Mouse (Mus musculus): Measurements from ENCODE around the gene Psap. TPM values are rescaled to one million over a fixed set of nuclear protein-coding genes. Genes with fewer than 3 reads are reported as not detected.
A peak's percentile ranks its signal among the peaks of the same experiment; 100 is the strongest.

The Psap gene
- polyA plus RNA-seq, 1 experiment from 2014 or later: 75.2 TPM

DNA sequence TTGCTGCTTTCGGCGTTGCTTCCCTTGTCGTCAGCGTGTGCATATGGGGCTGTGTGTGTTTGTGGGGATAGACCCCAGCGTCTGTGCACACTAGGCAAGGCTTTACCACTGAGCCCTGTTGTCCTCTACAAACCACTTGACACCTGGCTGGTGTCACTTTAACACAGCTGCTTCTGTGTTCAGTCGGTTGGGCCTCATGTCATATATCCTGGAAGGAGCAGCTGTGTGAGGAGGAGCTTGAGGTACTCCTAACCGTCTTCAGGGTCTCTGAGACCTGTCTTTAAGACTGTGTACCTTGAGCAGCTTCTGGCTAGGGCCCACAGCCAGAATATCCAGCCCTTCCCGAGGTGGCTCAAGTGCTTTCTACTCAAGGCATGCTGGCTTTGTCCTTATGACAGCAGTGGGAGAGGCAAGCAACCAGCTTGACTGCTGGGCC is 7.3 kb downstream of the Psap start:
- no peak for DNase-seq (ENCODE audit: low spot score)
- H3K9me3 ChIP-seq: no peaks in the 10 kb centered on the region
- no peak overlapping the region for H3K4me3 ChIP-seq
- peak overlapping the region; percentile 75 for H3K27ac ChIP-seq
- H3K27me3 ChIP-seq (ENCODE audit: insufficient read depth, poor library complexity, severe bottlenecking): no peaks in the 10 kb centered on the region
- peaks cover 4% of the 10 kb centered on the region; the same call in 1 of the 2 replicates for H3K36me3 ChIP-seq
- whole genome bisulfite sequencing: 60% methylated on average over 8 of the region's 8 CpGs
- peaks cover 74% of the 10 kb centered on the region for H3K4me1 ChIP-seq

DNA sequence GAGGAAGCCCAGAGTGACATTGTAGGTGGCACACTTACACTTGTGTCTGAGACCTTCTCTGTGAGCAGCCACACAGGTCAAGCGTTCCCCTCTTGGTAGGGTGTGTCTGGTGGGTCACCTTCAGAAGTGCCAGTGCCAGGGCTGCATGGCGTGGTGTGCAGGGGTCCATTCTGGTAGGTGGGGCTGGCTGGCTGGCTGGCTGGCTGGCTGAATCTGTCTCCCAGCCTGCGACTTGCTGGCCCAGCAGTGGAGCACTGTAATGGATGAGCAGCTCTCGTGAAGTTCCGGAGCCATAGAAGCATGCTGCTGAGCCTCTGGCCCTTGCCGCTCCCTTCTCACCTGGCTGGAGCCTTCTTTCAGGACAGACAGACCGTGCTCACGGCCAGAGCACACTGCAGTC is 7.8 kb downstream of the Psap start:
- H3K27me3 ChIP-seq (ENCODE audit: insufficient read depth, poor library complexity, severe bottlenecking): no peaks in the 10 kb centered on the region
- peak overlapping the region; percentile 75; the same call in 1 of the 2 replicates for H3K27ac ChIP-seq
- H3K36me3 ChIP-seq: peaks cover 4% of the 10 kb centered on the region; the same call in 1 of the 2 replicates
- 73% methylated on average over 8 of the region's 8 CpGs for WGBS
- no peak for DNase-seq (ENCODE audit: low spot score)
- H3K9me3 ChIP-seq: no peaks in the 10 kb centered on the region
- peak overlapping the region; percentile 25; the same call in 1 of the 2 replicates for H3K4me3 ChIP-seq
- H3K4me1 ChIP-seq: peaks cover 74% of the 10 kb centered on the region

DNA sequence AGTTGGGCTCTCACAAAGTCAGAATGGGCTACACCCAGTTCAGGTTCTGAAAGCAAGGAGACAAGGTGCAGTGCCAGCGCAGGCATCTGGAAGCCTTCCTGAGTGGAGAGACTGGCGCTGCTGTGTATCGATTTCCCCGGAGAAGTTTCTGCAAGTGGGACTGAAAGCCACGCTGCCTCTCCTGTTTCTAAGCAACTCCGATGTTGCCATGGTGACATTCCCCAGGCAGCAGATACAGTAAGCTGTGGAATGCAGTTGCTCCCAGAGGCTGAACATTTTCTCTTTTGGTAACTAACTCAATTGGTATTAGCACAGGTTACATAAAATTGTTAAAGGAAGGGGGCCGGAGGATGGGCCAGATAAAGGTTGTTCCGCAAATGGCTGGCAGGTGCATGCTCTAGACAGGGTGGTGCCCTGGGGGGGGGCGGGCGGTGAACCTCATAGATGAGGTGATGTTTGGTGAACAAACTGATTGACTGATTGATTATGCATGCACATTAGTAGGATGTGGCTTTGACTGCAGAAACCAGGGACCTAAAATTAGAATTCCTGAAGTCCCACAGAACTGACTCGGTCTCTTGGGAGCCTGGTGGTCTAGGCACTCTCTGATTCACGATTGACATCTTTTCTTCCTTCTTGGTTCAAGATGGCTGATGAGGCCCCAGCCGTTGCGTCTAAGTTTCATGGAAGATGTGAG is 8.4 kb downstream of the Psap start:
- WGBS: 61% methylated on average over 14 of the region's 14 CpGs
- Histone ChIP-seq H3K36me3 (peaks cover 4% of the 10 kb centered on the region; the same call in 1 of the 2 replicates), H3K27me3 (ENCODE audit: insufficient read depth, poor library complexity, severe bottlenecking) (no peaks in the 10 kb centered on the region), H3K4me3 (peak overlapping the region; percentile 25; the same call in 1 of the 2 replicates), H3K27ac (no peak overlapping the region), H3K4me1 (peaks cover 76% of the 10 kb centered on the region), H3K9me3 (no peaks in the 10 kb centered on the region)
- peak; percentile 87 for DNase-seq (ENCODE audit: low spot score)

DNA sequence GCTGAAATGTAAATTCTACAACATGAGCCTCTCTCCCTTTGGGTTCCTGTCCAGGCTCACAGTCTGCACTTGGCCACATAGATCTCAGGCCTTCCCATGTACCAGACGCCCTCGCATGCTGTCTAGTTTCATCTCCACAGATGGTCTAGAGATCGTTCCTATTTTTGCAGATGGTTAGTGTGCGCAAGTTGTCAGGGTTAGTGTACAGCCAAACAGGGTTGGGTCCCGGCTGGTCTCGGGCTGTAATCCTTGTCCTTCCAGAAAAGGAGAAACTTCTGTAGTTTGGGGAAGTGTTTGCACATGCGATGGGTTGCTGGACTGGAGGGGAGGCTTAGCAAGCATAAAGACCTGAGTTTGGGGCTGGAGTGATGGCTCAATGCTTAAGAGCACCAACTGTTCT is 9.1 kb downstream of the Psap start:
- Histone ChIP-seq H3K27ac (no peak overlapping the region), H3K9me3 (no peaks in the 10 kb centered on the region), H3K36me3 (peaks cover 6% of the 10 kb centered on the region), H3K4me1 (peaks cover 79% of the 10 kb centered on the region), H3K27me3 (ENCODE audit: insufficient read depth, poor library complexity, severe bottlenecking) (no peaks in the 10 kb centered on the region), H3K4me3 (no peak overlapping the region)
- DNase-seq (ENCODE audit: low spot score): no peak
- 94% methylated on average over 7 of the region's 7 CpGs for WGBS

DNA sequence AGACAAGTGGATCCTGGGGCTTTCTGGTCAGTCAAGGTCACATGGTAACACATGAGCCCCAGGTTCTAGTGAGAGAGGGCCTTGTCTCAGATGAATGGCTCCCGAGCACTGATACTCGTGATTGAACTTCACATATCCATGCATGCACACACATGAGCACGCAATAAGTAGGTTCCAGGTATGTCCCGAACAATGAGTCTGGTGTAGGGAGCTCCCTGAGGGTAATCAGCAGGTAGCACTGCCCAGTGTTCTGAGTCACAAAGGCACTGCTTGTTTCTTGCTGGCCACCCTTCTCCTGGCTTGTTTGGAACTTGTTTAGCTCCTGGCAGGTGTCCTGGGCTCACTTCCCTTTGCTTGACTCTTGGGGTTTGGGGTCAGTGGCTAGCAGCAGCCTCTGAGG is 9.7 kb downstream of the Psap start:
- Histone ChIP-seq H3K9me3 (no peaks in the 10 kb centered on the region), H3K4me3 (no peak overlapping the region), H3K4me1 (peaks cover 84% of the 10 kb centered on the region), H3K36me3 (peaks cover 5% of the 10 kb centered on the region), H3K27me3 (ENCODE audit: insufficient read depth, poor library complexity, severe bottlenecking) (no peaks in the 10 kb centered on the region), H3K27ac (no peak overlapping the region)
- no peak for DNase-seq (ENCODE audit: low spot score)
- WGBS: 90% methylated on average over 4 of the region's 4 CpGs

DNA sequence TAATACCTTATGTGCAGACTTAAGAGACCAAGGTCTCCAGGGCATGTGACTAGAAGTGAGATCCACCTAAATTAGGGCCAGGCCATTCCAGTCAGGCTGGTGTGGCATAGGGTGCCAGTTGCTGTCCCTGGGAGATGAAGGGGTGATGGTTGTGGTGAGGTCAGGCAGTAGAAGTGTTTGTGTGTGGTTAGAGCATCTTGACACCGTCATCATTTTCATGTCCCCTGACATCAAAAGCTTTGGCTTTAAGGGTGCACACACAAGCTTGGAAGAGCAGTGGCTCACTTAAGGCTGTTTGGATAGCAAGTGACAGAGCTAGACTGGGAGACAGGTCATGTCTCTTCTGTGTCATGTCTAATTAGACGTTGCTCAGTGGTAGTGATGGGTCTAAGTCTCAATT is 10.3 kb downstream of the Psap start:
- DNase-seq (ENCODE audit: low spot score): no peak
- Histone ChIP-seq H3K36me3 (peaks cover 8% of the 10 kb centered on the region), H3K27ac (no peak overlapping the region), H3K4me1 (peaks cover 81% of the 10 kb centered on the region), H3K27me3 (ENCODE audit: insufficient read depth, poor library complexity, severe bottlenecking) (no peaks in the 10 kb centered on the region), H3K4me3 (no peak overlapping the region), H3K9me3 (no peaks in the 10 kb centered on the region)
- WGBS: 72% methylated on average over 2 of the region's 2 CpGs

DNA sequence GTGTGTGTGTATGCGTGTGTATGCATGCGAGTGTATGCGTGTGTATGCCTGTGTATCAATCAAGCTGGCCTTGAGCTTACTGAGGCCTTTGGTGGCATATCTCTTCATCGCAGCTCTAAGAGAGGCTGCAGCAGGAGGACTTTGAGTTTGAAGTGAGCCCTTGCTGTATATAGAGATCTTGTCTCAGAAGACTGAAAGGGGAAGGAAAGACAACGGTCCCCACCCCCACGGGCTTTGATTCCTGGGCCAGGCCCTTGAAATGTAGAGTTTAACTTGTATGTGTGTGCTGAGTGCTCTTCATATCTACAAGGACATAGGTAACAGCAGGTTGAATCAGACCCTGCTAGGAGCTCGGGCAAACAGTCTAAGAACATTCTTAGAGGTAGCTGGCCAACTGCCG is 11.8 kb downstream of the Psap start:
- whole genome bisulfite sequencing: 72% methylated on average over 8 of the region's 8 CpGs
- Histone ChIP-seq H3K4me3 (no peak overlapping the region), H3K27ac (0 out of 2 replicates have a peak overlapping the region, but pooled peaks have one; percentile 16), H3K9me3 (no peaks in the 10 kb centered on the region), H3K4me1 (peaks cover 71% of the 10 kb centered on the region), H3K27me3 (ENCODE audit: insufficient read depth, poor library complexity, severe bottlenecking) (no peaks in the 10 kb centered on the region), H3K36me3 (peaks cover 23% of the 10 kb centered on the region)
- no peak for DNase-seq (ENCODE audit: low spot score)

DNA sequence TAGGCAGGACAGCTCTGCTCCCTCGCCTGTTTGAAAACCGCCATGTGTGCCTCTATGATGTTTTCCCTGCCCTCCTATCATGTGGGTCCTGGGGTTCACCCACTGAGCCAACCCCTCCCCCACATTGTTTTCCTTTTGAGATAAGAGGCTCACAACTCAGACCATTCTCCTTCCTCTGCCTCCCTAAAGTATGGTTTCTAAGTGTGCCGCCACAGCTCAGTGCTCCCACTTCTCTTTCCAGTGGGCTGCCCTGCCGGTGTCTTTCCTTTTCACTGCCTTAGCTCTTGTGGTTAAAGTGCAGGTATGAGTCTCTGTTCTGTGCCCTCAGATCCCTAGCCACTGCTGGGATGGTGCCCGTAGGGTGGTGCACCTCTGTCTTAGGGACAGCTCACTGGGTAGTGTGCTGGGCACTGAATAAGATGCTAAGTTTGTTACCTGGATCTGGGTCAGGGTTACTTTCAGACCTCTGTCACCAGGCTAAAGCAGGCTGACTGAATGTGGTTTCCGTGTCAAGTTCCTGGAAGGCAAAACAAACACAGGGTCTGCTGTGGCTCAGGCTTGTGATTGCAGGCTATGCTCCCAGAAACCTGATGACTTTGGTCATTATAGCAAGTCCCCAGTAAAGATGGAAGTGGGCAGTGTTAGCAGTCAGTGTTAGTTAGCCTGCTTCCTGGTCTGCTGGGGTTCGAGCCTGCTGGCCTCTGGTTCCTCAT is 12.8 kb downstream of the Psap start:
- WGBS: 32% methylated on average over 7 of the region's 7 CpGs
- Histone ChIP-seq H3K9me3 (no peaks in the 10 kb centered on the region), H3K4me1 (peaks cover 62% of the 10 kb centered on the region), H3K27ac (peak overlapping the region; percentile 62; the same call in 1 of the 2 replicates), H3K4me3 (no peak overlapping the region; the same call in 1 of the 2 replicates), H3K27me3 (ENCODE audit: insufficient read depth, poor library complexity, severe bottlenecking) (no peaks in the 10 kb centered on the region), H3K36me3 (peaks cover 33% of the 10 kb centered on the region)
- DNase-seq (ENCODE audit: low spot score): no peak

DNA sequence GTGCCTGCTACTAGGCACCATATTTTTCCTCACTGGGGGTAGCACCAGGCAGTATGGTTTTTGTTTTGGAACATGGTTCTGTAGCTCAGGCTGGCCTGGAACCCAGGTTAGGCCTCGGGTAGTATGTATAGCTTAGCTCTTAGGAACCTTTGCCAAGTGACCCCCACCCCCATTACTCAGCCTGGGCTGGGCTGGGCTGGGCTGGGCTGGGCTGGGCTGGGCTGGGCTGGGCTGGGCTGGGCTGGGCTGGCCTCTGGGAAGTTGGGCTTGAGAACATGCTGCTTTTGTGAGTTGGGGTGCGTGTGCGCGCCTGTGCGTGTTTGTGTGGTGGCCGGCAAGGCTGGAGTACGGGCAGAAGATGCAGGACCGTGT is 13.3 kb downstream of the Psap start:
- peaks cover 56% of the 10 kb centered on the region for H3K4me1 ChIP-seq
- no peaks in the 10 kb centered on the region for H3K27me3 ChIP-seq (ENCODE audit: insufficient read depth, poor library complexity, severe bottlenecking)
- no peak for DNase-seq (ENCODE audit: low spot score)
- H3K36me3 ChIP-seq: peaks cover 38% of the 10 kb centered on the region
- H3K4me3 ChIP-seq: no peak overlapping the region
- no peaks in the 10 kb centered on the region for H3K9me3 ChIP-seq
- peak overlapping the region; percentile 62; the same call in 1 of the 2 replicates for H3K27ac ChIP-seq
- 70% methylated on average over 8 of the region's 8 CpGs for WGBS

DNA sequence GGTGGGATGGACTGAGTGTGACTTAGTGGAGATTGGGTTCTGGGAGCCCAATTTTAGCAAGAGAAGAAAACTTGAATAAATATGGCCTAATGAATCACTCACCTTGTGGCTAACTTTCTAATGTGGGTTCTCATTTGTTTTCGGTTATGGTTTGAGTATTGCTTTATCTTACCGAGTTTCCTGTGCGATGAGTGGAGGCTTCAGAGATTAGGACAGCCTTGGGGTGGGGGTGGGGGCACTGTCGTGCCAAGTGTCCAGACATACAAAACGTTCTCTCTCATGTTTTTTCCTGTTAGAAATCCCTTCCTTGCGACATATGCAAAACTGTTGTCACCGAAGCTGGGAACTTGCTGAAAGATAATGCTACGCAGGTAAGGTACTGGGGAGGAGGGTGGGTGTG is 14.8 kb downstream of the Psap start:
- H3K36me3 ChIP-seq: peaks cover 48% of the 10 kb centered on the region
- peaks cover 44% of the 10 kb centered on the region for H3K4me1 ChIP-seq
- no peak for DNase-seq (ENCODE audit: low spot score)
- no peak overlapping the region for H3K4me3 ChIP-seq
- H3K27me3 ChIP-seq (ENCODE audit: insufficient read depth, poor library complexity, severe bottlenecking): no peaks in the 10 kb centered on the region
- 76% methylated on average over 8 of the region's 8 CpGs for WGBS
- no peaks in the 10 kb centered on the region for H3K9me3 ChIP-seq
- H3K27ac ChIP-seq: no peak overlapping the region

DNA sequence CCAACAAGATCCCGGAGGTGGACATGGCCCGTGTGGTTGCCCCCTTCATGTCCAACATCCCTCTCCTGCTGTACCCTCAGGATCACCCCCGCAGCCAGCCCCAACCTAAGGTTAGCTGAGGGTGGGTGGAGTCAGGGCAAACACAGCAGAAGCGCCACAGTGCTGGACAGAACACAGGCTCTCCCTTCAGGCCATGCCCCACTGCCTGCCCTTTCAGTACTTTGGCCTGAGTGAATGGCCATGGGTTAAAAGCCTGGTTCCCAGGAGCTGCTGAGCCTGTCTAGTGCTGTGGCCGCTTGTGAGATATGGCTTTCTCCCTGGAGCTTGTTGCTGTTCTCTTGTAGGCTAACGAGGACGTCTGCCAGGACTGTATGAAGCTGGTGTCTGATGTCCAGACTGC is 17.2 kb downstream of the Psap start:
- H3K36me3 ChIP-seq: peaks cover 70% of the 10 kb centered on the region
- H3K27me3 ChIP-seq (ENCODE audit: insufficient read depth, poor library complexity, severe bottlenecking): no peaks in the 10 kb centered on the region
- H3K9me3 ChIP-seq: no peaks in the 10 kb centered on the region
- H3K27ac ChIP-seq: no peak overlapping the region
- peaks cover 27% of the 10 kb centered on the region for H3K4me1 ChIP-seq
- 83% methylated on average over 7 of the region's 7 CpGs for WGBS
- DNase-seq (ENCODE audit: low spot score): no peak
- H3K4me3 ChIP-seq: no peak overlapping the region

DNA sequence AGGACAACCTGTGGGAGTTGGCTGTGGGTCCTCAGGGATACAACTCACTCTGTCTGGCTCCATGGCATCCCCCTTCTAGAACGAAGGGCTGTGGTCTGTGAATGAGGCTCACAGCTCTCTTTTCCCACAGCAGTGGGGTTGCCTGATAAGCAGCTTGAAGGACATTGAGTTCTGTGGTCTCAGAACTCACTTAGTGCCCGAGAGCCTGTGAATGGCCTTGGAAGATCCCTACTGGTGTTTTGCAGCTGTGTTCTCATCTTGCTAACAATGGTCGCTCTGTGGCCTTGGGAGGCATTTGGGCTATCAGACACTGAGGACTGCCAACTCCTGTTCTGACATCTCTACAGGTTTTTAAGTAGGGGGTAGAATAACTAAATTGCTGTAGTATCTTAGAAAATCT is 17.9 kb downstream of the Psap start:
- Histone ChIP-seq H3K27ac (no peak overlapping the region), H3K9me3 (no peaks in the 10 kb centered on the region), H3K4me3 (no peak overlapping the region), H3K27me3 (ENCODE audit: insufficient read depth, poor library complexity, severe bottlenecking) (no peaks in the 10 kb centered on the region), H3K4me1 (peaks cover 22% of the 10 kb centered on the region), H3K36me3 (peaks cover 78% of the 10 kb centered on the region)
- no peak for DNase-seq (ENCODE audit: low spot score)
- WGBS: 88% methylated on average over 3 of the region's 3 CpGs

DNA sequence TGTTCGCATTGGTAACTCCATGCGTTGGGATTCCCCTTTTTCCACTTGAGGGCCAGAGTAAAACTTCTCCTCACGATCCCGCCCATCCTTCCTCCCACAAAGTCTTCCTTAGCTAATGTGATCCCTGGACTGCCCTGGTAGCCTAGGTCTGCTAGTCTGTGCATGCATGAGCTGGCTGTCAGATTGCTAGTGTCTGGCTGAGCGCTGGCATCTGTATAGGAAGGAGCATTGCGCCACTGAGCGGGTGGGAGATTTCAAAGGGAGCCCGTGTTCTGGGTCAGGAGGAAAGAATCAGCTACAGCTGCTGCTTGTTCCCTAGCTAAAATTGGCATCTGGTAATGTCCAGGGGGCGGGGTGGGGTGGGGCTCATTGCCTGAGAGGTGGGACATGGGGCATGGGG is 18.6 kb downstream of the Psap start:
- WGBS: 91% methylated on average over 9 of the region's 9 CpGs
- Histone ChIP-seq H3K4me3 (no peak overlapping the region), H3K36me3 (peaks cover 84% of the 10 kb centered on the region), H3K27ac (no peak overlapping the region), H3K27me3 (ENCODE audit: insufficient read depth, poor library complexity, severe bottlenecking) (no peaks in the 10 kb centered on the region), H3K9me3 (no peaks in the 10 kb centered on the region), H3K4me1 (peaks cover 19% of the 10 kb centered on the region)
- no peak for DNase-seq (ENCODE audit: low spot score)
